Mouse (Mus musculus) spleen, adult 18-20 months (tissue): ENCODE measurements around the gene Mt4.
"Not testable (repeated sequence)": the region's sequence is repeated elsewhere in the genome, so short reads cannot be mapped to it uniquely, and the experiment has no call there.

Experiments used
- DNase-seq, 2 experiments: peaks; one replicate each; pipeline ENCODE4 v3.0.0; 2022; ENCODE audit warnings: mixed read lengths in 2 of 2

Mt4 gene

GRCm38 (mm10) chr8:94136192-94136591, 805 bp upstream of the Mt4 start:
- no peak for DNase-seq

GRCm38 (mm10) chr8:94140266-94140795, 3.3 kb downstream of the Mt4 start:
- DNase-seq, result no peak

- DNase-seq, result no peak
These were observed 11.2 kb downstream of the Mt4 start for GRCm38 (mm10) chr8:94148236-94148635.

- DNase-seq, result no peak
These were observed 13.9 kb downstream of the Mt4 start for GRCm38 (mm10) chr8:94150925-94151324.

GRCm38 (mm10) chr8:94152513-94153300, 15.7 kb downstream of the Mt4 start, which contains the start of gene Mt3:
TSS of gene Mt3 (plus strand) at chr8:94152607.
- DNase-seq, result no peak

GRCm38 (mm10) chr8:94153451-94153850, 16.5 kb downstream of the Mt4 start:
- no peak for DNase-seq

- no peak for DNase-seq
These were observed 17.5 kb downstream of the Mt4 start for GRCm38 (mm10) chr8:94154537-94154936.

- no peak for DNase-seq
These were observed 19.1 kb downstream of the Mt4 start for GRCm38 (mm10) chr8:94156092-94156491.

- not testable (repeated sequence) for DNase-seq
These were observed 28.8 kb downstream of the Mt4 start for GRCm38 (mm10) chr8:94165772-94166171.

GRCm38 (mm10) chr8:94167244-94167643, 30.2 kb downstream of the Mt4 start:
- DNase-seq, result peak; percentile 59 to 87

GRCm38 (mm10) chr8:94169547-94169946, 32.5 kb downstream of the Mt4 start:
- no peak for DNase-seq

- DNase-seq, result no peak
These were observed 34.3 kb downstream of the Mt4 start for GRCm38 (mm10) chr8:94171321-94171755.

GRCm38 (mm10) chr8:94172075-94172808, 35.2 kb downstream of the Mt4 start, which contains the start of gene Mt2:
TSS of gene Mt2 (plus strand) at chr8:94172664.
- no peak for DNase-seq

GRCm38 (mm10) chr8:94172809-94173732, 36.1 kb downstream of the Mt4 start:
- no peak for DNase-seq

- no peak for DNase-seq
These were observed 36.9 kb downstream of the Mt4 start for GRCm38 (mm10) chr8:94173848-94174403.

- no peak for DNase-seq
These were observed 37.7 kb downstream of the Mt4 start for GRCm38 (mm10) chr8:94174619-94175213.

GRCm38 (mm10) chr8:94177716-94178390, 40.9 kb downstream of the Mt4 start:
- DNase-seq, result no peak

GRCm38 (mm10) chr8:94178857-94179712, 42.1 kb downstream of the Mt4 start, which contains the start of gene Mt1:
TSS of gene Mt1 (plus strand) at chr8:94179082.
- peak; percentile 34 to 40 for DNase-seq

- no peak for DNase-seq
These were observed 42.9 kb downstream of the Mt4 start for GRCm38 (mm10) chr8:94179713-94180560.
